Mouse (Mus musculus) CH12.LX (cell line): ENCODE data around the gene P3h1.
A peak's percentile ranks its signal among the peaks of the same experiment; 100 is the strongest.

Experiments used
- BHLHE40 ChIP-seq: IDR thresholded peaks from 2 replicates; pipeline ENCODE4 v1.6.1; 2011; ENCODE audit warnings: mild to moderate bottlenecking, low read depth, low read length, improper control_type of control experiment
- CTCF ChIP-seq, 2 experiments: IDR thresholded peaks in 1 of 2; conservative IDR thresholded peaks in 1 of 2; 2 replicates each; pipeline ENCODE4 v1.5.1; 2011 to 2012; ENCODE audit warnings: low read depth in 2 of 2, low read length in 2 of 2, improper control_type of control experiment in 1 of 2, inconsistent platforms in 1 of 2, mild to moderate bottlenecking in 1 of 2, moderate library complexity in 1 of 2
- ETS1 ChIP-seq: conservative IDR thresholded peaks from 2 replicates; pipeline ENCODE4 v1.6.1; 2012; ENCODE audit warnings: low read depth, mild to moderate bottlenecking, inconsistent platforms, low read length, improper control_type of control experiment, moderate library complexity
- GABPA ChIP-seq: IDR thresholded peaks from 2 replicates; pipeline ENCODE4 v1.6.1; 2012; ENCODE audit warnings: low read depth, low read length, improper control_type of control experiment, inconsistent platforms; ENCODE audit not compliant: insufficient replicate concordance
- MAX ChIP-seq: IDR thresholded peaks from 2 replicates; pipeline ENCODE4 v1.6.1; 2011; ENCODE audit warnings: low read length, improper control_type of control experiment
- MYC ChIP-seq: IDR thresholded peaks from 2 replicates; pipeline ENCODE4 v1.6.1; 2011; ENCODE audit warnings: low read depth, mild to moderate bottlenecking, improper control_type of control experiment, low read length
- POLR2A ChIP-seq: IDR thresholded peaks from 2 replicates; pipeline ENCODE4 v1.6.1; 2011; ENCODE audit warnings: low read depth, mild to moderate bottlenecking, improper control_type of control experiment, low read length
- USF1 ChIP-seq: IDR thresholded peaks from 2 replicates; pipeline ENCODE4 v1.6.1; 2014; ENCODE audit warnings: low read depth, mild to moderate bottlenecking, inconsistent platforms, low read length, improper control_type of control experiment
- ZNF384 ChIP-seq: IDR thresholded peaks from 2 replicates; pipeline ENCODE4 v1.6.1; 2012; ENCODE audit warnings: low read depth, low read length, improper control_type of control experiment, inconsistent platforms

GRCm38 (mm10) chr4:119195582-119196320 is 37.0 kb upstream of the P3h1 start:
- TF ChIP-seq BHLHE40 (no peak), ETS1 (no peak), CTCF (conservative IDR thresholded peaks at IDR 0.05 in 1 of 2, IDR thresholded peaks at IDR 0.05 in 1 of 2; ENCODE audit: low read depth in 2 of 2, low read length in 2 of 2) (no peak), MAX (no peak), MYC (no peak), POLR2A (no peak), USF1 (no peak), ZNF384 (peak; percentile 38; the same call in 1 of the 2 replicates), GABPA (no peak)
